Mouse (Mus musculus) hindbrain, postnatal 0 days (tissue): ENCODE data around the gene Ube2v1. TPM values are rescaled to one million over a fixed set of nuclear protein-coding genes. Genes with fewer than 3 reads are reported as not detected.

ENCODE experiments used
- ATAC-seq: fragments of 200-750 bp; cut with Nextera tagmentation; 2 replicates; pipeline ENCODE4 v1.8.0; 2017; ENCODE audit warnings: mild to moderate bottlenecking, moderate TSS enrichment, moderate library complexity
- DNase-seq: peaks from one replicate; pipeline ENCODE4 v3.0.0-alpha.2; 2015; ENCODE audit warnings: low spot score
- H3K27ac ChIP-seq: fragments of 300-500 bp; sonication (generic); 2 replicates; pipeline ENCODE4 v1.5.1; 2014; ENCODE audit warnings: mild to moderate bottlenecking
- H3K27me3 ChIP-seq: fragments of 300-500 bp; sonication (generic); 2 replicates; pipeline ENCODE4 v1.6.1; 2014; ENCODE audit warnings: low read length, mixed read lengths; ENCODE audit not compliant: insufficient read depth
- H3K36me3 ChIP-seq: fragments of 300-500 bp; sonication (generic); 2 replicates; pipeline ENCODE4 v1.6.1; 2014; ENCODE audit warnings: low read length, mixed read lengths; ENCODE audit not compliant: insufficient read depth
- H3K4me1 ChIP-seq: fragments of 300-500 bp; sonication (generic); 2 replicates; pipeline ENCODE4 v1.6.1; 2014; ENCODE audit warnings: antibody characterized with exemption, low read length, mixed read lengths; ENCODE audit not compliant: insufficient read depth
- H3K4me2 ChIP-seq: fragments of 300-500 bp; sonication (generic); 2 replicates; pipeline ENCODE4 v1.6.1; 2014; ENCODE audit warnings: low read depth, mild to moderate bottlenecking, low read length, moderate library complexity, mixed read lengths
- H3K4me3 ChIP-seq: fragments of 300-500 bp; sonication (generic); 2 replicates; pipeline ENCODE4 v1.5.1; 2014; ENCODE audit warnings: low read length
- H3K9ac ChIP-seq: fragments of 300-500 bp; sonication (generic); replicated peaks from 2 replicates; pipeline ENCODE4 v1.6.1; 2014; ENCODE audit warnings: mild to moderate bottlenecking, low read length, moderate library complexity, mixed read lengths
- H3K9me3 ChIP-seq: fragments of 300-500 bp; sonication (generic); 2 replicates; pipeline ENCODE4 v1.6.1; 2016; ENCODE audit warnings: low read length, mixed read lengths
- CTCF ChIP-seq: IDR thresholded peaks from 2 replicates; pipeline ENCODE4 v1.5.1; 2016; ENCODE audit warnings: antibody characterized with exemption, control low read depth, low read depth
- WGBS: fragments of 180-500 bp; shearing (Covaris S2); extraction: QIAGEN DNeasy Blood & Tissue Kit; methylation state at CpG from one replicate; pipeline ENCODE4 v1.1.7; 2014; 5-methylcytosine and 5-hydroxymethylcytosine counted together
- polyA plus RNA-seq: library from polyadenylated mRNA; unstranded; fragments of >200 nt; fragmentation: Nextera tagmentation; extraction: Ambion mirVana; gene quantifications from 2 replicates; pipeline ENCODE4 v1.2.1, GENCODE M21; 2015
- total RNA-seq: library from RNA; depleted of rRNA; stranded (reverse); fragments of >200 nt; gene quantifications from 2 replicates; pipeline ENCODE4 v1.2.3, GENCODE M21; 2014

Ube2v1 gene
- total and polyA plus RNA-seq, 2 experiments from 2014 or later, result 247 to 384 TPM

GRCm38 (mm10) chr2:167605178-167605794 is 26.6 kb downstream of the Ube2v1 start:
- ATAC-seq, result peak; percentile 75
- Histone ChIP-seq H3K4me1 (no peaks in the 10 kb centered on the region), H3K4me2 (no peak overlapping the region), H3K27me3 (no peaks in the 10 kb centered on the region), H3K4me3 (no peak overlapping the region), H3K36me3 (peaks cover 14% of the 10 kb centered on the region; the same call in 1 of the 2 replicates), H3K9me3 (no peaks in the 10 kb centered on the region), H3K27ac (no peak overlapping the region), H3K9ac (no peak overlapping the region)
- DNase-seq, result peak; percentile 91
- WGBS, result 32% methylated on average over 11 of the region's 11 CpGs
- TF ChIP-seq CTCF, result peak; percentile 97

GRCm38 (mm10) chr2:167602978-167603377 is 28.9 kb downstream of the Ube2v1 start:
- H3K4me3 ChIP-seq, result no peak overlapping the region
- WGBS, result 56% methylated on average over 5 of the region's 5 CpGs
- TF ChIP-seq CTCF, result peak; percentile 32; the same call in 1 of the 2 replicates
- no peaks in the 10 kb centered on the region for H3K9me3 ChIP-seq
- no peaks in the 10 kb centered on the region for H3K4me1 ChIP-seq
- no peak overlapping the region for H3K4me2 ChIP-seq
- H3K27ac ChIP-seq, result no peak overlapping the region
- no peaks in the 10 kb centered on the region; the same call in 1 of the 2 replicates for H3K27me3 ChIP-seq
- H3K36me3 ChIP-seq, result peaks cover 6% of the 10 kb centered on the region; the same call in 1 of the 2 replicates
- H3K9ac ChIP-seq, result no peak overlapping the region
- ATAC-seq (no peak), DNase-seq (no peak)

GRCm38 (mm10) chr2:167602364-167602763 is 29.5 kb downstream of the Ube2v1 start:
- Histone ChIP-seq H3K4me1 (no peaks in the 10 kb centered on the region), H3K9ac (no peak overlapping the region), H3K27ac (no peak overlapping the region), H3K27me3 (no peaks in the 10 kb centered on the region; the same call in 1 of the 2 replicates), H3K36me3 (peaks cover 4% of the 10 kb centered on the region; the same call in 1 of the 2 replicates), H3K9me3 (no peaks in the 10 kb centered on the region), H3K4me3 (no peak overlapping the region), H3K4me2 (no peak overlapping the region)
- WGBS, result 89% methylated on average over 2 of the region's 2 CpGs
- DNase-seq, result no peak
- no peak for TF ChIP-seq CTCF
- ATAC-seq, result no peak

- no peaks in the 10 kb centered on the region; the same call in 1 of the 2 replicates for H3K27me3 ChIP-seq
- no peak for TF ChIP-seq CTCF
- no peak overlapping the region for H3K4me2 ChIP-seq
- ATAC-seq (no peak), DNase-seq (no peak)
- H3K4me3 ChIP-seq, result no peak overlapping the region
- H3K9me3 ChIP-seq, result no peaks in the 10 kb centered on the region
- no peak overlapping the region for H3K9ac ChIP-seq
- 73% methylated on average over 8 of the region's 8 CpGs for WGBS
- no peak overlapping the region for H3K27ac ChIP-seq
- no peaks in the 10 kb centered on the region for H3K4me1 ChIP-seq
- no peaks in the 10 kb centered on the region for H3K36me3 ChIP-seq
These were observed 31.4 kb downstream of the Ube2v1 start for GRCm38 (mm10) chr2:167600481-167600995.

- Histone ChIP-seq H3K4me3 (no peak overlapping the region), H3K27me3 (no peaks in the 10 kb centered on the region; the same call in 1 of the 2 replicates), H3K9me3 (no peaks in the 10 kb centered on the region), H3K4me1 (no peaks in the 10 kb centered on the region), H3K4me2 (no peak overlapping the region), H3K27ac (no peak overlapping the region), H3K9ac (no peak overlapping the region), H3K36me3 (no peaks in the 10 kb centered on the region)
- no peak for DNase-seq
- whole genome bisulfite sequencing, result 56% methylated on average over 6 of the region's 6 CpGs
- no peak for ATAC-seq
- TF ChIP-seq CTCF, result no peak
These were observed 32.0 kb downstream of the Ube2v1 start for GRCm38 (mm10) chr2:167599917-167600316.

- 81% methylated on average over 5 of the region's 5 CpGs for WGBS
- no peak overlapping the region for H3K27ac ChIP-seq
- H3K4me3 ChIP-seq, result no peak overlapping the region
- no peaks in the 10 kb centered on the region; the same call in 1 of the 2 replicates for H3K27me3 ChIP-seq
- H3K4me1 ChIP-seq, result no peaks in the 10 kb centered on the region
- ATAC-seq, result no peak
- no peak overlapping the region for H3K4me2 ChIP-seq
- no peak overlapping the region for H3K9ac ChIP-seq
- TF ChIP-seq CTCF, result no peak
- no peaks in the 10 kb centered on the region for H3K36me3 ChIP-seq
- no peaks in the 10 kb centered on the region for H3K9me3 ChIP-seq
- DNase-seq, result no peak
These were observed 32.7 kb downstream of the Ube2v1 start for GRCm38 (mm10) chr2:167599195-167599594.

GRCm38 (mm10) chr2:167597492-167598186 is 34.3 kb downstream of the Ube2v1 start:
- Histone ChIP-seq H3K27me3 (no peaks in the 10 kb centered on the region; the same call in 1 of the 2 replicates), H3K4me2 (peak overlapping the region; percentile 22), H3K27ac (no peak overlapping the region; the same call in 1 of the 2 replicates), H3K4me1 (no peaks in the 10 kb centered on the region), H3K9me3 (no peaks in the 10 kb centered on the region), H3K9ac (peak overlapping the region; percentile 19; the same call in 1 of the 2 replicates), H3K4me3 (no peak overlapping the region), H3K36me3 (no peaks in the 10 kb centered on the region)
- ATAC-seq (peak; percentile 53; the same call in 1 of the 2 replicates), DNase-seq (no peak)
- WGBS, result 35% methylated on average over 36 of the region's 40 CpGs
- no peak for TF ChIP-seq CTCF
